25 mouse cellular contexts compared by ENCODE assay signal in genomic region chr9:62032206-62032605, GRCm38 (mm10). TPM values are rescaled to one million over a fixed set of nuclear protein-coding genes. Genes with fewer than 3 reads are reported as not detected.
A peak's percentile ranks its signal among the peaks of the same experiment; 100 is the strongest.
DNase-seq lines count a peak whose midpoint lies in the region; ATAC-seq and TF ChIP-seq lines count a peak whose summit lies in the region.
"Had no signal": no experiment of that assay in that cellular context is flagged by ENCODE, and none has a peak within 500 bp of the region (broad histone marks: within the 10 kb centered on the region; RNA-seq: fewer than 3 reads in every experiment).

No protein-coding gene starts in this region.

- no peak overlapping the region for H3K27ac ChIP-seq in midbrain, embryonic 11.5 days (ENCODE audit: low read depth, low read length)
- no peak overlapping the region for H3K27ac ChIP-seq in midbrain, embryonic 15.5 days
- no peak overlapping the region for H3K27ac ChIP-seq in MEL (ENCODE audit: control insufficient read depth, low read depth, low read length)
- no peak overlapping the region for H3K27ac ChIP-seq in intestine, embryonic 15.5 days
- H3K27ac ChIP-seq: embryonic facial prominence, embryonic 13.5 days; embryonic facial prominence, embryonic 15.5 days; forebrain, embryonic 10.5 days; forebrain, embryonic 12.5 days had no signal

- H3K4me2 ChIP-seq in midbrain, embryonic 11.5 days: no peak overlapping the region
- no peak overlapping the region for H3K4me2 ChIP-seq in midbrain, embryonic 15.5 days
- no peak overlapping the region for H3K4me2 ChIP-seq in intestine, embryonic 15.5 days (replicated peaks)
- H3K4me2 ChIP-seq: embryonic facial prominence, embryonic 13.5 days; embryonic facial prominence, embryonic 15.5 days; forebrain, embryonic 12.5 days had no signal

- H3K9ac ChIP-seq in midbrain, embryonic 11.5 days (ENCODE audit: low read length): no peak overlapping the region
- no peak overlapping the region for H3K9ac ChIP-seq in midbrain, embryonic 15.5 days
- H3K9ac ChIP-seq in MEL (ENCODE audit: control insufficient read depth, low read depth, low read length, poor library complexity, severe bottlenecking): no peak overlapping the region
- no peak overlapping the region for H3K9ac ChIP-seq in intestine, embryonic 15.5 days
- H3K9ac ChIP-seq: embryonic facial prominence, embryonic 13.5 days; embryonic facial prominence, embryonic 15.5 days; forebrain, embryonic 12.5 days had no signal

- H3K79me2 ChIP-seq in MEL (ENCODE audit: control insufficient read depth, insufficient read depth, low read length, poor library complexity): no peaks in the 10 kb centered on the region

- WGBS in midbrain, embryonic 11.5 days: 84% methylated on average over 3 of the region's 3 CpGs
- 81% methylated on average over 3 of the region's 3 CpGs for WGBS in midbrain, embryonic 15.5 days
- WGBS in intestine, embryonic 15.5 days: 93% methylated on average over 3 of the region's 3 CpGs

- no peak for TF ChIP-seq EP300 in MEL (IDR thresholded peaks at IDR 0.05; ENCODE audit: low read depth in 1 of 2, low read length in 2 of 2)

- H3K9me3 ChIP-seq in midbrain, embryonic 11.5 days (ENCODE audit: control insufficient read depth, low read length): no peaks in the 10 kb centered on the region
- H3K9me3 ChIP-seq in midbrain, embryonic 15.5 days: no peaks in the 10 kb centered on the region
- no peaks in the 10 kb centered on the region for H3K9me3 ChIP-seq in MEL (replicated peaks; ENCODE audit: insufficient read depth, low read length)
- H3K9me3 ChIP-seq in intestine, embryonic 15.5 days: no peaks in the 10 kb centered on the region
- H3K9me3 ChIP-seq: embryonic facial prominence, embryonic 13.5 days; embryonic facial prominence, embryonic 15.5 days; forebrain, embryonic 10.5 days; forebrain, embryonic 12.5 days; G1E had no signal

- peaks cover 3% of the 10 kb centered on the region; the same call in 1 of the 2 replicates for H3K27me3 ChIP-seq in midbrain, embryonic 11.5 days (ENCODE audit: control insufficient read depth, insufficient read depth, low read length)
- peaks cover 2% of the 10 kb centered on the region for H3K27me3 ChIP-seq in midbrain, embryonic 15.5 days (replicated peaks)
- peaks cover 0 to 2% of the 10 kb centered on the region in 2 experiments; a peak in 2 of 4 replicates for H3K27me3 ChIP-seq in MEL (ENCODE audit: control insufficient read depth in 1 of 2, insufficient read depth in 2 of 2, low read length in 2 of 2)
- H3K27me3 ChIP-seq in intestine, embryonic 15.5 days (replicated peaks): no peaks in the 10 kb centered on the region

- TF ChIP-seq POLR2A in MEL (IDR thresholded peaks at IDR 0.05; ENCODE audit: control insufficient read depth in 1 of 2, insufficient read depth in 1 of 2, low read depth in 1 of 2, low read length in 2 of 2, poor library complexity in 1 of 2): no peak

- TF ChIP-seq CTCF in MEL (IDR thresholded peaks at IDR 0.05 in 2 of 3, conservative IDR thresholded peaks at IDR 0.05 in 1 of 3; ENCODE audit: control insufficient read depth in 1 of 3, insufficient read depth in 1 of 3, low read depth in 2 of 3, low read length in 3 of 3, poor library complexity in 1 of 3, severe bottlenecking in 1 of 3): no peak

- no peak for ATAC-seq in midbrain, embryonic 11.5 days (ENCODE audit: low FRiP score)
- no peak for ATAC-seq in midbrain, embryonic 15.5 days (replicated peaks)
- ATAC-seq in intestine, embryonic 15.5 days: no peak
- ATAC-seq: CD4-positive, CD25-positive, alpha-beta regulatory T cell, adult 4 months; forebrain, embryonic 14.5 days; forebrain, embryonic 16.5 days had no signal

- no peak overlapping the region for H3K4me3 ChIP-seq in midbrain, embryonic 11.5 days (ENCODE audit: low read depth, low read length)
- H3K4me3 ChIP-seq in midbrain, embryonic 15.5 days: no peak overlapping the region
- H3K4me3 ChIP-seq in MEL (ENCODE audit: control insufficient read depth in 1 of 2, insufficient read depth in 1 of 2, low read depth in 2 of 2, low read length in 2 of 2): no peak overlapping the region
- H3K4me3 ChIP-seq in intestine, embryonic 15.5 days (replicated peaks): no peak overlapping the region
- H3K4me3 ChIP-seq: embryonic facial prominence, embryonic 13.5 days; embryonic facial prominence, embryonic 15.5 days; erythroblast, embryonic 14.5 days; forebrain, embryonic 10.5 days; forebrain, embryonic 12.5 days had no signal

- no peaks in the 10 kb centered on the region for H3K36me3 ChIP-seq in midbrain, embryonic 11.5 days (ENCODE audit: control insufficient read depth, insufficient read depth, low read length)
- no peaks in the 10 kb centered on the region for H3K36me3 ChIP-seq in midbrain, embryonic 15.5 days (replicated peaks)
- no peaks in the 10 kb centered on the region for H3K36me3 ChIP-seq in MEL (ENCODE audit: control insufficient read depth in 1 of 2, insufficient read depth in 2 of 2, low read length in 2 of 2)
- H3K36me3 ChIP-seq in intestine, embryonic 15.5 days: no peaks in the 10 kb centered on the region
- H3K36me3 ChIP-seq: embryonic facial prominence, embryonic 13.5 days; embryonic facial prominence, embryonic 15.5 days; forebrain, embryonic 10.5 days; forebrain, embryonic 12.5 days; G1E had no signal

- peak; percentile 8 for DNase-seq in midbrain, embryonic 11.5 days (ENCODE audit: low spot score, missing footprints)
- DNase-seq in MEL (ENCODE audit: low read depth, low spot score): peak; percentile 12
- peak; percentile 72 for DNase-seq in ZHBTc4 (ENCODE audit: low read depth, low spot score)
- DNase-seq in embryo, embryonic 10 days (ENCODE audit: low spot score): no peak
- DNase-seq: adrenal gland, adult 2 months; adrenal gland, postnatal 10 days; adrenal gland, postnatal 25 days; B cell, adult 2 months; cerebellum, adult 11-12 months; cerebellum, adult 2 months; cerebellum, adult 9-10 months; cerebellum, postnatal 10 days; cerebellum, postnatal 25 days; embryo, embryonic 11 days had no signal

- TF ChIP-seq RAD21 in MEL (IDR thresholded peaks at IDR 0.05; ENCODE audit: low read depth, low read length): no peak

- no peaks in the 10 kb centered on the region for H3K4me1 ChIP-seq in midbrain, embryonic 11.5 days (ENCODE audit: control insufficient read depth, insufficient read depth, low read length)
- no peaks in the 10 kb centered on the region for H3K4me1 ChIP-seq in midbrain, embryonic 15.5 days
- no peaks in the 10 kb centered on the region for H3K4me1 ChIP-seq in MEL (ENCODE audit: control insufficient read depth in 1 of 2, insufficient read depth in 2 of 2, low read length in 2 of 2)
- peaks cover 2% of the 10 kb centered on the region for H3K4me1 ChIP-seq in intestine, embryonic 15.5 days (replicated peaks)

TF ChIP-seq in MEL, 35 proteins besides CTCF, POLR2A, EP300 and RAD21:
- no peak for TF ChIP-seq GATA1 (IDR thresholded peaks at IDR 0.05; ENCODE audit: low read depth, low read length)
- no peak for TF ChIP-seq USF1 (IDR thresholded peaks at IDR 0.05; ENCODE audit: low read depth, low read length)
- no peak for TF ChIP-seq MAX (IDR thresholded peaks at IDR 0.05; ENCODE audit: low read length)
- TF ChIP-seq TCF12 (IDR thresholded peaks at IDR 0.05; ENCODE audit: low read depth, low read length): no peak
- no peak for TF ChIP-seq POLR2AphosphoS2 (IDR thresholded peaks at IDR 0.05; ENCODE audit: low read length)
- TF ChIP-seq TAL1 (IDR thresholded peaks at IDR 0.05; ENCODE audit: low read length): no peak
- TF ChIP-seq ELF1 (IDR thresholded peaks at IDR 0.05; ENCODE audit: low read depth, low read length): no peak
- TF ChIP-seq SIN3A (IDR thresholded peaks at IDR 0.05; ENCODE audit: low read length): no peak
- no peak for TF ChIP-seq KAT2A (conservative IDR thresholded peaks at IDR 0.05; ENCODE audit: low read depth, low read length)
- TF ChIP-seq MAFK (IDR thresholded peaks at IDR 0.05; ENCODE audit: borderline replicate concordance, low read depth, low read length): no peak
- TF ChIP-seq ZMIZ1 (IDR thresholded peaks at IDR 0.05; ENCODE audit: low read depth, low read length): no peak
- no peak for TF ChIP-seq ZC3H11A (IDR thresholded peaks at IDR 0.05; ENCODE audit: low read depth, low read length)
- TF ChIP-seq TBP (IDR thresholded peaks at IDR 0.05; ENCODE audit: low read depth, low read length): no peak
- no peak for TF ChIP-seq ZNF384 (IDR thresholded peaks at IDR 0.05; ENCODE audit: low read depth, low read length)
- no peak for TF ChIP-seq CHD2 (IDR thresholded peaks at IDR 0.05; ENCODE audit: low read length)
- no peak for TF ChIP-seq MAZ (IDR thresholded peaks at IDR 0.05; ENCODE audit: low read depth, low read length)
- no peak for TF ChIP-seq GABPA (IDR thresholded peaks at IDR 0.05; ENCODE audit: low read depth, low read length)

RNA-seq across cellular contexts. Expression of gene Paqr5, which starts 5.5 kb away (rescaled TPM):
- 0.26 and 0.37 TPM in 2 replicates for polyA plus RNA-seq in midbrain, embryonic 11.5 days (2014; fragmentation: Nextera tagmentation; extraction: Ambion mirVana)
- 0.37 and 0.61 TPM in 2 replicates for polyA plus RNA-seq in midbrain, embryonic 15.5 days (2015; fragmentation: Nextera tagmentation; extraction: Ambion mirVana)
- total RNA-seq in MEL (2012; rRNA removed): not detected in 2 replicates
- under 1 TPM in 1 of 2 experiments, not detected in 1; 0.04 TPM for polyA plus RNA-seq in MEL (2012; ENCODE audit: insufficient read depth in 1 of 2, insufficient read length in 2 of 2, low read depth in 1 of 2, low replicate concordance in 2 of 2, missing spikeins in 1 of 2)
- polyA plus RNA-seq in intestine, embryonic 15.5 days (2015; fragmentation: Nextera tagmentation; extraction: Ambion mirVana): 7.6 and 9.6 TPM in 2 replicates
- polyA plus RNA-seq: erythroblast, embryonic 14.5 days; G1E had no signal
